Mouse (Mus musculus): ENCODE results near the gene Dpf2. TPM values are rescaled to one million over a fixed set of nuclear protein-coding genes. Genes with fewer than 3 reads are reported as not detected.

The Dpf2 gene
- polyA plus RNA-seq, 1 experiment: 99.0 TPM

DNA sequence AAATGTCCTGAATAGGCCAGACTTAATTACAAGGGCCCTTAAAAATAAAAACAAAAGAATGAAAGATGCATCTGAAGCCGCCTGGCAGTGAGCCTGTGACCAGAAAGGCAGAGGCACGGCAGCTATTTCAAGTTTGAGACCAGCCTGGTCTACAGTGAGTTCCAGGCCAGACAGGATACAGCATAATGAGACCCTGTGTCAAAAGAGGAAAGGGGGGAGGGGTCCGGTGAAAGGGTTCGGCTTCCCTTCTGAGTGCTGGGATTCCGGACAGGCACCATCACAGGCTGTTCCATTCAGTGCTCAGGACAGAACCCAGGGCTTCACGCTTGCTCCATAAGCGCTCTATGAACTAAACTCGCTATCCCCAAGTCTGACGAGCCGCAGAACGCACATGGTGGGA lies 14.2 kb upstream of the Dpf2 start:
- H3K27ac ChIP-seq (ENCODE audit: insufficient read depth, low read length): no peak overlapping the region
- no peaks in the 10 kb centered on the region for H3K4me1 ChIP-seq (ENCODE audit: control insufficient read depth, insufficient read depth, low read length)
- TF ChIP-seq POLR2A (IDR thresholded peaks at IDR 0.05; ENCODE audit: extremely low read depth, insufficient read depth, low read length) (no peak), CTCF (IDR thresholded peaks at IDR 0.05; ENCODE audit: extremely low read depth, insufficient read depth, low read length) (no peak)
- no peak overlapping the region for H3K4me3 ChIP-seq (ENCODE audit: insufficient read depth, low read length)

- Histone ChIP-seq H3K27ac (ENCODE audit: insufficient read depth, low read length) (no peak overlapping the region), H3K4me3 (ENCODE audit: insufficient read depth, low read length) (peak overlapping the region; percentile 64), H3K4me1 (ENCODE audit: control insufficient read depth, insufficient read depth, low read length) (peaks cover 2% of the 10 kb centered on the region; the same call in 1 of the 2 replicates)
- TF ChIP-seq CTCF (IDR thresholded peaks at IDR 0.05; ENCODE audit: extremely low read depth, insufficient read depth, low read length) (no peak), POLR2A (IDR thresholded peaks at IDR 0.05; ENCODE audit: extremely low read depth, insufficient read depth, low read length) (no peak)
These were observed 12.6 kb upstream of the Dpf2 start for GRCm38 (mm10) chr19:5925311-5925855.

GRCm38 (mm10) chr19:5924713-5925093 lies 11.9 kb upstream of the Dpf2 start, which contains the start of gene Cdc42ep2:
Cdc42ep2 (minus strand) TSS chr19:5924816.
- Histone ChIP-seq H3K27ac (ENCODE audit: insufficient read depth, low read length) (peak within 1 kb of the TSS; percentile 18; the same call in 1 of the 2 replicates), H3K4me3 (ENCODE audit: insufficient read depth, low read length) (peak within 1 kb of the TSS; percentile 64), H3K4me1 (ENCODE audit: control insufficient read depth, insufficient read depth, low read length) (peaks cover 2% of the 10 kb centered on the region; the same call in 1 of the 2 replicates)
- peak; percentile 86 for TF ChIP-seq POLR2A (IDR thresholded peaks at IDR 0.05; ENCODE audit: extremely low read depth, insufficient read depth, low read length)
- TF ChIP-seq CTCF (IDR thresholded peaks at IDR 0.05; ENCODE audit: extremely low read depth, insufficient read depth, low read length): no peak

- Histone ChIP-seq H3K4me3 (ENCODE audit: insufficient read depth, low read length) (peak overlapping the region; percentile 64), H3K27ac (ENCODE audit: insufficient read depth, low read length) (peak overlapping the region; percentile 18; the same call in 1 of the 2 replicates), H3K4me1 (ENCODE audit: control insufficient read depth, insufficient read depth, low read length) (peaks cover 2% of the 10 kb centered on the region; the same call in 1 of the 2 replicates)
- TF ChIP-seq CTCF (IDR thresholded peaks at IDR 0.05; ENCODE audit: extremely low read depth, insufficient read depth, low read length): peak; percentile 60
- no peak for TF ChIP-seq POLR2A (IDR thresholded peaks at IDR 0.05; ENCODE audit: extremely low read depth, insufficient read depth, low read length)
These were observed 11.3 kb upstream of the Dpf2 start for GRCm38 (mm10) chr19:5923990-5924712.

DNA sequence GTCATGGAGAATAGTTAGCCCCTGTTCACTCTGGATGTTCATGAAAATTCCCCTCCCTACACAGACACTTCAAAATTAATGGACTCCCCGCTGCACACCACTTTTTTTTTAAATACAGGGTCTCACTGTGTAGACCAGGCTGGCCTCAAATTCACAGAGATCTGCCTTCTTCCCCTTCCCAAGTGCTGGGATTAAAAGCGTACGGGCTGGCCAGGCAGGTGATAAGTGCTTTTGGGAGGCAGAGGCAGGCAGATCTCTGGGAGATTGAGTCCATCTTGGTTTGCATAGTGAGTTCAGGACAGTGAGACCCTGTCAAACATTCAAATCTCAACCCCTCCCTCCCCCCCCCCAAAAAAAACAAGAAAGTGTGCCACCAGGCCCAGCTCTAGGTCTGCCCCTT lies 10.2 kb upstream of the Dpf2 start:
- TF ChIP-seq CTCF (IDR thresholded peaks at IDR 0.05; ENCODE audit: extremely low read depth, insufficient read depth, low read length) (no peak), POLR2A (IDR thresholded peaks at IDR 0.05; ENCODE audit: extremely low read depth, insufficient read depth, low read length) (no peak)
- Histone ChIP-seq H3K27ac (ENCODE audit: insufficient read depth, low read length) (no peak overlapping the region), H3K4me1 (ENCODE audit: control insufficient read depth, insufficient read depth, low read length) (peaks cover 2% of the 10 kb centered on the region; the same call in 1 of the 2 replicates), H3K4me3 (ENCODE audit: insufficient read depth, low read length) (no peak overlapping the region)

- Histone ChIP-seq H3K4me3 (ENCODE audit: insufficient read depth, low read length) (no peak overlapping the region), H3K27ac (ENCODE audit: insufficient read depth, low read length) (no peak overlapping the region), H3K4me1 (ENCODE audit: control insufficient read depth, insufficient read depth, low read length) (peaks cover 2% of the 10 kb centered on the region; the same call in 1 of the 2 replicates)
- TF ChIP-seq POLR2A (IDR thresholded peaks at IDR 0.05; ENCODE audit: extremely low read depth, insufficient read depth, low read length): no peak
- no peak for TF ChIP-seq CTCF (IDR thresholded peaks at IDR 0.05; ENCODE audit: extremely low read depth, insufficient read depth, low read length)
These were observed 9.5 kb upstream of the Dpf2 start for GRCm38 (mm10) chr19:5922119-5922942.

- TF ChIP-seq CTCF (IDR thresholded peaks at IDR 0.05; ENCODE audit: extremely low read depth, insufficient read depth, low read length): no peak
- TF ChIP-seq POLR2A (IDR thresholded peaks at IDR 0.05; ENCODE audit: extremely low read depth, insufficient read depth, low read length): no peak
- Histone ChIP-seq H3K4me1 (ENCODE audit: control insufficient read depth, insufficient read depth, low read length) (peaks cover 2% of the 10 kb centered on the region; the same call in 1 of the 2 replicates), H3K4me3 (ENCODE audit: insufficient read depth, low read length) (no peak overlapping the region), H3K27ac (ENCODE audit: insufficient read depth, low read length) (no peak overlapping the region)
These were observed 8.9 kb upstream of the Dpf2 start for GRCm38 (mm10) chr19:5921715-5922114.

DNA sequence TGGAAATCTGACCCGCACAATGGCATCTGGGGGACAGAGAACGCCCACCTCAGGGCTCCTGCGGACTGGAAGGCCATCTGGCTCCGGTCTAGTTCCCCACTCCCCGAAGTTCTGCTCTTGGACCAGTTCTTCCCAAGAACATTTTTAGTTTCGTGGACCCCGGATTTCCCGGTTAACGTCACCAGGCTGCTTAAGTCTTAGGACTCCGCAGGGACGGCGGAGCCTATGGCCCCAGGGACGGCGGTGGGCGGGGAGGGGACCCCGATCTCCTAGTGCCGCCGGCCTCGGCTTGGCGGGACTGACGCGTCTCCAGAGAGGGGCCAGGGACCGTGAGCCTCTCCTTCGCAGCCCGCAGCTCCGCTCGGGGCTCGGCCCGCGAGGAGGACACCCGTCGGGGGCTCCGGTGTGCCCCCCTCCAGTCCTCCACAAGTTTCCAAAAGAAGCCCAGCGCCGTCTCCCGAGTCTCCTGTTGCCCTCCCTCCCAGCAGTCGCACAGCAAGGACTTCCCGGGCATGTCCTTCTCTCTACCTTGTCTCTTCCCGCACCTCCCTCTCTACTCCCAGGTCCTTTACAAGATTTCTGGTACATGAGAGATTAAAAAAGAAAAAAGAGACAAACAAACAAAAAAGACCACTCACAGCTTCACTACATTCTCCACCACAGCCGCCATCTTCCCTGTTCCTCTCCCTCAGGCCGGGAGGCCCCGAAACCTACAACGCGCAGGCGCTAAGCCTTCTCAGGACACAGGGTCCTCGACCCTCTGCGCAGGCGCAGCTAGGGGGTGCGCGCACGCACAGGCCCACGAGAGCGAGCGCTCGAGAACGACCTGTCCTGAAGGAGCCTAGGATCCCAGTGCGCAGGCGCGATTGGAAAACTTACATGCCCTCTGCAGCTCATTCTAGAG lies 455 bp downstream of the Dpf2 start:
- H3K4me3 ChIP-seq (ENCODE audit: insufficient read depth, low read length): peak overlapping the region; percentile 56
- peaks cover 3% of the 10 kb centered on the region; the same call in 1 of the 2 replicates for H3K4me1 ChIP-seq (ENCODE audit: control insufficient read depth, insufficient read depth, low read length)
- peak overlapping the region; percentile 20; the same call in 1 of the 2 replicates for H3K27ac ChIP-seq (ENCODE audit: insufficient read depth, low read length)
- TF ChIP-seq POLR2A (IDR thresholded peaks at IDR 0.05; ENCODE audit: extremely low read depth, insufficient read depth, low read length) (peak; percentile 97), CTCF (IDR thresholded peaks at IDR 0.05; ENCODE audit: extremely low read depth, insufficient read depth, low read length) (no peak)
